Mouse (Mus musculus) adipocyte (in vitro differentiated cells): ENCODE results near the gene Tmem258.

ENCODE experiments used
- DNase-seq: peaks from one replicate; pipeline ENCODE4 v3.0.0-alpha.2; 2016; ENCODE audit warnings: low spot score

Tmem258 gene

DNA sequence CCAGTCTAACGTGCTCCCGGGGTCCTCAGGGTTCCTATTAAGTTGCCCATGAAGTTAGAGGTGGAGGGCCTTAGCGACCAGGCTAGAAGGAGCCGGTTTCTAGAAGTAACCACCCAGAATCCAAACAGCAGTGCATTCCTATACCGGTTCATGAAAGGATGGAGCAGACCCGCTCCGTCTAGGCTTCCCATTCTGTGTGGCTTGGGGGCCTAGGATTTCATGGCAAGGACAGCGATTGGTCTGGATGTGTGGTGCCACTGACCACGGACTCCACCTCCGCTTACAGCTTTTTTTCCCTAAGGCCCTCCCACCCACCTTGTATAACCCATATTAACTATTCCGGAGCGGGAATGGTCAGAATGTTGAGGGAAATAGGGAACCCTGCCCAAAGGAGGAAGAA, 19.7 kb upstream of the Tmem258 start:
- peak; percentile 76 for DNase-seq

DNA sequence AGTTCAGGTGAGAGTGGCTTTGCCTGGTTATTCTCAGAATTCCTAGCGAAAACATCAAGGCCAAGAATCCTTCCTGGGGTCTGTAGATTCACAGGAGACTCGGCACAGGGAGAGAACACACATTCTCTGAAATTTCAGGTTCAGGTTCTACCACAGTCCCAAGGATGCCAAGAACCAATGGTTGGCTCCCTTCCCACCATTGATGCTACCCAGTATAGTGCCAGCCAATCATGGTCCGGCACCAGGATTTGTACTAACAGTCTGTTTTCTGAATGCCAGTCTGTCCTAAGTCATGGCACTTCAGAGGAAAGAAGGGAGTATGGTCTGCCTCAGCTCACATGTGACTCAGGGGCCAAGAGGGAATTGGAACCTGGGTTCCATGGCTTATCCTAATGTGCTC, 17.9 kb upstream of the Tmem258 start:
- no peak for DNase-seq

DNA sequence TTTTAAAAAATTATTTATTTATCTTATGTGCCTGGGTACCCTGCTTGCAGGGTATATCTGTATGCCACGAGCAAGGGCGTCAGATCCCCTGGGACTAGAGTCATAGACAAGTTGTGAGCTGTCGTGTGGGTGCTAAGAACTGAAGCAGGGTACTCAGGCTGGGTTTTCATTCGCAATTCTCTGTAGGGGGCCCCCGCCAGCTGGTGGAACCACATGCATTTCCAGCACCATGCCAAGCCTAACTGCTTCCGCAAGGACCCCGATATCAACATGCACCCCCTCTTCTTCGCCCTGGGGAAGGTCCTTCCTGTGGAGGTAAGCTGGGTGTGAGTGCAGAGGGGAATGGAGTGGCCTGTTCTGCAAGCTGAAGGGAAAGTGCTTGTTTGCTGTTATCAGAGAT, 17.2 kb upstream of the Tmem258 start:
- DNase-seq: no peak

DNA sequence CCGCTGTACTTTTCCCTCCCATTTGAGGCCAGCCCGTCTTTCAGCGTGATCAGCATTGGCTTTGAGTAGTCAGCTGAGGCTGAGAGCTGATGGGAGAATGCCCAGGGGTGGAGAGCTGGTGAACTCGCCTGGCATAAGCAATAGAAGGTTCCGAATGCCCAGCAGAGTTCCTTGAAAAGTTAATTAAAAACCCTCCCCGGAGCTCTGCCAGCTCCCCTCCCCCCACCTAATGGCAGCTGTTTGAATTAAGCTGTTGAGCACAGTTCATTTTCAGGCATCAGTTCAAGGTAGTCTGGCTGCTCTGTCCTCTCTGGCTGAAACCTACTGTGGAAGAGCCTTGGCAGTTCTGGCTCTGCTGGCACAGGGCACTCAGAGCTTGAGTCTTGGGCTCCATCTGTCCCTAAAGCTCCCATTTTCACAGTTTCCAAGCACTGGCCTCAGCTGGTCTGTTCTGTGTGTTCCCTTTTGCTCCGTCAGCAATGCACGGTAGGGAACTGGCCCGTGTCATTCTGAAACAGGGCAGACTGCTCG, 15.5 kb upstream of the Tmem258 start:
- peak; percentile 71 for DNase-seq

DNA sequence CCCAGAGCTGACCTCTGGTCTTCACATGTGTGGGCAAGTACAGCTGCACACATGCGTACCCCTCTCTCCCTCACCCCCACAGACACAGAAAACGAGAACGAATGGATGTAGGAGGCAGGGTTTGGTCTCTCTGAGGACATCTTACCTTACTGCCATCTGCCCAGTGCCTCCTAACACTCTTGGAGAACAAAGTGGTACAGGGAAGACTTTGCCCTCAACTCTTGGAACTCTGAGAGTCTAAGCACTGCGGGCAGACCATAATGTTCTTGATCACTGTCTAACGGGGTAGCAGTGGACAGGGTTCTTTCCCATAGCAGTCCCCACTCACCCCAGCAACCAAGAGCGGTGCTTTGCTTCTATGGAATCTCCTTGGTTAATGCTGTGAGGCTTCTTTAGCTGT, 14.8 kb upstream of the Tmem258 start:
- no peak for DNase-seq

DNA sequence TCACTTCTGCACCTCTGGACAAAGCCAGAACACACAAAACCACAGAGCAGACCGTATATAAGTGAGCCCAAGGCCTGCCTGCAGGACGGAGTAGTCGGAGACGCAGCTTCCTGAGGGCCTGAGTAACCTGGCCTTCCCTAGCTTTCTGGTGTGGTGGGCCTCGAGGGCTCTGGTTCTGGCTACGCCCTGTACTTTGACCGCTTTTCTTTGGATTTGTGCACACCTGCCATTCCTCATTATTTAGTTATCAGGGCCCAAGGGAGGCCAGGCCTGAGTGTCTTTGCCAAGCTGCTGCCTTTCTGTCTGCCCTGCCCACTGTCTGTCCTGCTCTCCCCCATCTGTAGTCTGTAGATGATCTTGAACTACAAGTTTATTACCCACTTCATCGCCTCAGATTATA, 13.9 kb upstream of the Tmem258 start:
- no peak for DNase-seq

DNA sequence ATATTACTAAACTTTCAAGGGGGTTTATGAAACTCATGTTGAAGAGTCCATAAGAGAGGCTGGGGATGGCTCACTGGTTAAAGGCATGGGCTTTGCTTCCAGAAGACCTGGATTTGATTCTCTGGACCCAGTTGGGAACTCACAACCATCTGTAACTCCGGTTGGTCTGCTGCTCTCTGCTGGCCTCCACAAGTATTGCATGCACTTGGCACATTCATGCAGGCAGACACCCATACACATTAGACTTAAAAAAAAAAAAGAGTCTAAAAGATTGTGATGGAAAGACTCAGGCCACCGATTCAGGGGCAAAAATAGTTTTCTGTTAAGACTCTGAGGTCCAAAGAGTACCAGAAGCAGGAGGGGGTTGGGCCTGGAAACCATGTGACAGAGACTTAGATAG, 13.0 kb upstream of the Tmem258 start:
- DNase-seq: peak; percentile 84

DNA sequence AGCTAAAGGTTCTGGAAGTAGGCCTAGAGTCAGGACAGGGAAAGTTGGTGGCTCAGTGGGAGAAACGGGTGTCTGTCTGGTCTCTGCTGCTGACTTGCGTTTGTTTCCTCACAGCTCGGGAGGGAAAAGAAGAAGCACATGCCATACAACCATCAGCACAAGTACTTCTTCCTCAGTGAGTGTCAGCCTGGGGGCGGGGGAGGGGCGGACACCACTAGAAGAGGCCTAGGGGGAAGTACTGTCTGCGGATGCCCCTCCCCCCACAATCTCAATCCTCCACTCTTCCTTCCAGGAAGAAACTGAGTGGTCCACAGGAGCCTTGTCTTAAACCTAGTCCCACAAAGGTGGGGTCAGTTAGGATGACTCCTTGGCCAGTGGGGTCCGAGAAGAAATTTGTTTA, 12.5 kb upstream of the Tmem258 start:
- no peak for DNase-seq

DNA sequence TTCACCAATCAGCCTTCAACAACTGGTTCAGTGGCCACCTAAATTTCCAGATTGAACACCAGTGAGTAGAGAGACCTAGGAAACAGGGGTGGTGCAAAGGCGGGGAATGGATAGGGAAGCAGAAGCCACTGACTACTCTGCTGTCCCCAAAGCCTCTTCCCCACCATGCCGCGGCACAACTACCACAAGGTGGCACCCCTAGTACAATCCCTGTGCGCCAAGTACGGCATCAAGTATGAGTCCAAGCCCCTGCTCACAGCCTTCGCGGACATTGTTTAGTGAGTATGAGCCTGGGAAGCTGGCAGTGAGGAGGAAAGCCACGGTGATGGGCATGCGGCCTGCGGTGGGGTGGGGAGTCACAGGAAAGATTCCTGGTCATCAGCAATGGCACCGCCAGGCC, 9.5 kb upstream of the Tmem258 start:
- no peak for DNase-seq

DNA sequence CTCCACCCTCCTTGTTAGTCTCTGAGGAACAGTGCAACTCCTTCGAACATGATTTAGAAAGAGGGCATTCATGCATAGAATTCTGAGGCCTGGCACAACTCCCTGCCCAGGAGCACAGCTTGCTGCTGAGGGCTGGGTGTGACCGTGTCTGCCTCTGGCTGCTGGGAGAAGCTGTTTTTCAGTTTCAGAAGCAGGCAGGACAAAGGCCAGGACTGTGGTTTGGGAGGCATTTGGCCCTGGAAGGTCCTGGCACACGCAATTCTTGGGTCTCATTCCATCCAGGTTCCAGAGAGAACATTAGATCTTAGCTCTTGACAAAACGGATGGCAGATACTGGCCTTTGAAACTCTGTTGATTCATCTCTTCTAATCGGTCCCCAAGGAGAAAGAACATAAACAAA, 8.6 kb upstream of the Tmem258 start:
- peak; percentile 78 for DNase-seq

DNA sequence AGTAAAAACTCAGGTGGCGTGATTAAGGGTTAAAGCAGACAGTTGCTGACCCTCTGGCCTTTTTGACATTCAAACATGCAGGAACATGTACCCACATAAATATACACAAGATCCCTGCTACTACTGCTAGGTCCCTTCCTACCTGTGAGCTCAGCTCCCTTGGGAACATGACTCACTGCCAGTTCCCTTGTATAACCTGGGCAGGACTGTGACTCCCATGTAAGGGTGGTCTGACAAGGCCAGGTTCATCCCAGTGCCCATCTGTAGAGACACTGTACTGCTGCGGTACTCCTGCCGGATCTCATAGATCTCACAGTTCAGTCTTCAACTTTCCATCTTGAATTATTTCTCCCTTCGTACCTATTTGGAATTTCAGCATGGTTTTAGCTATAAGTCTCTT, 6.7 kb upstream of the Tmem258 start:
- no peak for DNase-seq

DNA sequence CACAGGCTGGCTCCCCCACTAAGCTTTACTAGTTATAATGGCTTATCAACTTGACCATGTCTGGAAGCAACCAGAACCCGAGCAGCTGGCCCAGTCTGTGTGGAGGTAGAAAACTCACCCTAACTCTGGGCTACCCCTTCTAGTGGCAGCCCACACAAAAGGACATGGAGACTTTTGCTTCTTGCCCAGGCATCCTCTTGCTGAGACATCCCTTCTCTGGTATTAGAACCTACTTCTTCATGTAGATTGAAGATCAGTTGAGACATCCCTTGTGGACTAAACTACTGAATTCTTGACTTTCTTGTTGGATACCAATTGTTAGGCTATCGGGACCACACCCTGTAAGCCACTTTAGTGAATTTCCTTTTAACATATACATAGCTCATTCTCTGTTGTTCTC, 5.5 kb upstream of the Tmem258 start:
- DNase-seq: no peak

DNA sequence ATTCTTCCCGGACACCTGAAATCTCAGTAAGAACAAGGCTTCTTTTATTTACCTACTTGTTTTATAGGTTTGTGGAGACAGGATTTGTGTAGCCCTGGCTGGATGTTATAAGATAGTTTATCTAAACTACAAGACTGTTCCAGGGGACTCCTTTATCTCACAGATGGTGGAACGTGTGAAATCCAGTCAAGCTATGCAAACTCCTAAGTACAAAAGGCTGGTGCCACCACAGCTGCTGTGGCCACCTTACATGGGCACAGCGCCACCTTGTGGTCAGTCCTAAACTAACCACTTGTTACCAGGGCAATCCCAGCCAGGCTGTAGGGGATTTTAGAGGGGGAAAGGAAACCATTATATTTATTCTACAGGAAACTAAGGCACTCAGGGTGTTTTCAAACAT, 5.1 kb upstream of the Tmem258 start:
- peak; percentile 89 for DNase-seq

DNA sequence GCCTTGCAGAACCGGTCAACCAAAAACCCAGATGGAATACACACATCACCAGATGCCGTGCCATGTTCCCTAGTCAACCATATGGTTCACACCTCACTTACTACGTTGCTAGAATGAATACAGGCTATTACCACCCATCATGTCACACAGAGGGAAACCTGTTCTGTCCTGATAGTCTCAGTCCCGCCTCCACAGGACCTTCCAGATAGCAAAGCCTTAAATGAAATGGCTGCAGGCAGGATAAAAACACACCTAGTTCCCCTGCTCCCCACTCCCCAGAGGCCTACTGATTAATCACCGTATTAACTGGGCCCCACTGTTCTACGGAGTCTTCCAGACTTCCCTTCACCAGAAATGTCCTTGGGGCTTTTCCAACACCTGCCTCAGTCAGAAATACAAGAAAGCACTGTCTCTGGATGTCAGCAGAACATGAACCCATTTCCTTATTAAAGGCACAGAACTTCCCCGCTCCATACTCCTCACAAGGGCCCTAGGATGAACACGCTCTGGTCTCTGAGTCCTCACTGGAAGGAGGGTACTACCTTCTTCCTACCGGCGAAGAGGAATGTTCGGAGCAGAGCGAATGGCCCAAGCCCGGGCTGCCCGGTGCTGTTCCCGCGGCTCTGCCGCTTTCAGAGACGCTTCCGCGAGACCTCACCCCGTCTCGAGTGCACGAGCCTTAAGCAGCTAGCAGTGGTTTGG, 517 bp upstream of the Tmem258 start:
- DNase-seq: no peak

DNA sequence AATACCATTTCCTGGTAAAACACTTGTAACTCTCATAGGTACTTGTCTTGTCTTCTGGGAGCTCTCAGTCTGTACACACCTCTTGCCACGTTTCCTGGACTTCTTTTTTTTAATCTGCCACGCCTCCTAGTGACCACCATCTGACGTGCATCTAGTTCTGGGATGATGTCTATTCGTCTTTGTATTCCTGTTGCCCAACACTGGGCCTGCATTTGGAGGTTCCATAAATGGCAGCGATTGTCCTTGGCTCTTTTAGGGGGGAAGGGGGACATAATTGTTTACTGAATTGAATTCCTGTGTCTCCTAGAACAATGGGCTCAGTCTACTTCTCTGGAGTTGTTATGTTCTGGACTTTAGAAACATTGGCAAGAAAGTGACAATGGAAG, 795 bp downstream of the Tmem258 start:
- DNase-seq: peak; percentile 82

DNA sequence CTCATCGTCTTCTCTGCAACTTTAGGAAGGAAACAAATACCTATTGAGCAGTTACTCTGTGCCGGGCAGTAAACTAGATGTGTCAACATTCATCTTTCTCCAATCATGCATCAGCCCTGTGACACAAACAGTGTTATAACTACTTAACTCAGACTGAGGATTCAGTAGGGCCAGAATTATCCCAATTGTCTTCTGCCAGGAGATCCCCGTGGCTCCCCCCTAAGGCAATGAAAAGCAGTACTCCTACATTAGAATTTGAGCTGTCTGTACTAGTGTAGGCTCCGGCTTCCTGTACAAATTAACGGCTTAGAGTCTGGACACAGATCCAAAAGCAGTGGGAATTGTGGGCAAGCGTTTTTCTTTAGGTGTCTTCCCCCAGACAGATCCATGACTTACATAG, 1.2 kb downstream of the Tmem258 start:
- DNase-seq: no peak

DNA sequence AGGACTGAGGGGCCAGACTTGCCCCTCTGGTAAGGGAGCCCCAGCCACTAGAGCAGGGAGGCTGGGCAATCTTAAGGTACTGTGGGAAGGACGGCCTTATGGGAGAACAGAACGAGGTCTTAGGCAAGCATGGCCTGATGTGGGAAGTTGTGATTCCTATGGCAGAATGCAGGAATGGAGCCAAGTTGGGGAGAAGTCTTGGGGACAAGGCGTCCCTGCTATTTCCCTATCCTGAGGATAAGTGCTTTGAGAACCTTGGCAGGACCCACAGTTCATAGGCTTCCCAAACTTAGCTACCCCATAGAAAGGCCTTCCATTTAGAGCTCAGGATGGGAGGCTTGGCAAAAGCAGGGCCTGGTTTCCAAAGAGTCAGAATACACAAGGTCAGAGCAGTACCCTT, 5.0 kb downstream of the Tmem258 start:
- DNase-seq: peak; percentile 72

DNA sequence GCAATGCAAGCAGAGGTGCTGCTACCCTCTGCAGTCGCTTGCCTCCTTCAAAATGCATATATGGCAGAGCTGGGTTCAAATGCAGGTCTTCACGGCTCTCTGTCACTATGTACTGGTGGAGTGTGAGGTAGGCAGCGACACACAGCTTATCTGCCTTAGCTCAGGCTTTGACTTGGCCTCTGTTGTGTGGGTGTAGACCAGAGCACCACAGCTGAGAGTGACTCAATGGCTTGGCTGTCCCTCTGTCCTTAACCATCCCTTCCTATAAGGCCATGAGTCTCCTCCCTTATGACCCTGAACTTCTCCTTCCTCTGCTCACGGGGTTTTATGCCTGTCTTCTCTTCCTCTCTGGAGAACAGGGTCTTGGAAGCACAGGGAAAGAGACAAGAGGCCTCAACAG, 7.1 kb downstream of the Tmem258 start:
- no peak for DNase-seq

DNA sequence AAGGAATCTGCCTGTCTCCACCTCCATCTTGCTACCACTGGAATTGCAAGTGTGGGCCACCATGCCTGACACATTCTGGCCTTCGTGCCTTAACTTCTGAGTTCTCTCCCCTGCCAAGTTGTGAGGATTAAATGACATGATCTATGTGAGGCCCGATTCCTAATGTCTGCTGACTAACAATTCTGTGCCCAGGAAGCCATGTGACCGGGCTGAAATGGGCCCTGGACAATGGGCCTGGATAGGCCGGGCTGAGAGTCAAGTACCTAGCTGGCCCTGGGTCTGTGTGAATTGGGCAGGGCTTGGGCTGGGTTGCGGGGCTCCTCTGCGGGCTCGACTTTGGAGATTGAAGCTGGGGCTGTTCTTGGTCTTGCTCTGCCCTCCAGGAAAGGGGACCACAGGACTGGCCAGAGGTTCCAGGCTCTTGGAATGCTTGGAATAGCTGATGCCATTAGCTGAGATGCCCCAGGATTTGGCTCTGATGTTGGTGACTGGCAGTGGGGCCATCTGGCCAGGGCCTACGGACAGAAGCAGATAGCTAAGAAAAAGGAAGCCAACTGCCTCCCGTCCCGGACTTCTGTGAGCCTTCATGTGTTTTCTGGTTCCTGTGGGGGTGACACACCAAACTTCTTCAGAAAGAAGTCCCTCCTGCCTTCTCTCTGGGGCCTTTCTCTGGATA, 10.1 kb downstream of the Tmem258 start:
- peak; percentile 82 for DNase-seq

DNA sequence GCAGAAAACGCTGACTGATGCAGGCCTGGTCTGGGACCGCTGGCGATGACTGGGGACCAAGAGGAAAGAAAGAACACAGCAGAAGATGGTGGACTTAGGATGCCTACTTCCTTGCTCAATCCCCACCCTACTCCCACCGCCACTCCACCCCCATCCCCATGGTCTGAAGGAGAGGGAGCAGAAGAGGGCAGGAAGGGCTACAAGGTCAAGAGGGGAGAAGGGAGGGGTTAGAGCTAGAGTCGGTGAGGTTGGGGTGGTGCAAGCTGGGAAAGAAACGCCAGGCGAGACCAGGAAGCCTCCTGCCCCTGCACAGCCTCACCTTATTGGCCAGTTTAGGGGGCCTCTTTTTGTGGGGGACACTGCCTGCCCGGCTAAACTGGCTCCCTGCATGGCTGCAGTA, 12.3 kb downstream of the Tmem258 start:
- no peak for DNase-seq

DNA sequence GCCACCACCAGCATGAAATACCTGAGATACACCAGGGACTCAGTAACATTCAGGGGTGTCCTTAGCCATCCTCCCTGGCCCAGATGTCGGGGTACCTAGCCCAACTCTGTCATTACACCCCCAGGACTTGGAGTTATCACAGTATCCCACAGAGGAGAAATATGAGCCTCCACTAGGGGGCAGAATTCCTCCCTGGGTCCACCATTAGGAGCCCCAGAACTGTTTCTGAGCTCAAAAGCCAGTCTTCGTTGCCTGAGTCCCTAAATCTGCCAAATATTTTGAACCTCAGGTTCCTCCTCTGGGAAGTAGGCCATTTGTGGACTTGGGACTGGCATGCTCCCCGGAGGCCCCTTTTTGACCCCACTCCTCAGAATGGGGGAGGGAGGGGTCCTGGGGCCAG, 15.3 kb downstream of the Tmem258 start:
- peak; percentile 61 for DNase-seq

DNA sequence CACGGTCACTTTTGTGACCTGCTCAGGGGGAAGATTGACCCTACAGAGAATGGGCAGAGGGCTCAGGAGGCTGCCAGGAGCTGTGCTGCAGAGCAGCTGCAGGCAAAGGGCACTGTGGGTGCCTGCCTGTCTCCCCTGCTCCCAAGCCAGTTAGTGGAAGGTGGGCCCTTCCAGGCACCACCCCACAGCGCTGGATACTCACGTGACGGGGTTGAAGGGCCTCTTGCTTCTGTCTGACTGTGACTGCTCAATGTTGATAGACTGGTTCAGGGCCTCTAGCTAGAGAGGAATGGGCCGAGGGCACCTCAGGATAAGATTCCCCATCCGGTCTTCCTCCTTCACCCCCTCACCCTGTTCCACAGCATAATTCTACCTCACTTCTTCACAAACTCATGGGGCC, 15.8 kb downstream of the Tmem258 start:
- DNase-seq: no peak

DNA sequence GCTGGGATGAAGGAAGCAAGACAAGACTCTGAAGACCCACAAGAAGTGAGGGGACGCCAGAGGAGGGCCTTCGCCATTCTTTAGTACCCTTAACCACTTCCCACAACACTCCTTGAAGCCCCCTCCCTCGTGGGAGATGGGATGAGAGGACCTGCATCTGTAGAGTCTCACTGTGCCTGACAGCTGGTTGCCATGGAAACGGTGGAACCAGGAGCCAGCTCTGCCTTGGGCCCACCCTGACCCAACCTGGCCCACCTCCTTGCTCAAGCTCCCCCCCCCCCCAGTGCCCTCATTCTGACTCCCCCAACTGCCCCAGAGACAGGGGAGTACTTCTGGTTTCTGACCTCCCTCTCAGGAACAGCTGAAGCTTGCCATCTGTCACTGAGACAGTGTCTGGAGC, 17.8 kb downstream of the Tmem258 start:
- DNase-seq: no peak

DNA sequence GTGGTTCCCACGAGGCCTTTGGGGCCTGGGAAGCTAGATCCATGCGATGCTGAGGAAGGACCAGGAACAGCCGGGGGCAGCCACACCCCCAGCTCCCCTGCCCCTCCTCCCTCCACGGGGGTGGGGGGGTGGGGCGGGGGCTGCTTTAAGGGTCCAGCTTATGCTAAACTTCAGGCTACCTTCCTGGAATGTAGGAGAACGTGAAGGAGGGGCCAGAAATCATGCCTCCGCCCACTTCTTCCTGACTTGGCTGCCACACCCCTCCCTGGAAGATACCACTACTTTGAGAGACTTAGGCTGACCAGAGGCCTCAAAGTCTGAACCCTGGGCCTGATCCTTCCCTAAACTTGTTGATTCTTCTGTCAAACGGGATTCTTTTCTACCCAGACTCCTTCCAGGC, 18.8 kb downstream of the Tmem258 start:
- DNase-seq: no peak
